Mouse (Mus musculus): ENCODE measurements at regions not wholly inside any gene's neighbourhood (a gene's known extent, or its start where the extent isn't known, plus 50 kb on each side); places are given as distances from the start of the nearest gene placed in this dataset.

DNA sequence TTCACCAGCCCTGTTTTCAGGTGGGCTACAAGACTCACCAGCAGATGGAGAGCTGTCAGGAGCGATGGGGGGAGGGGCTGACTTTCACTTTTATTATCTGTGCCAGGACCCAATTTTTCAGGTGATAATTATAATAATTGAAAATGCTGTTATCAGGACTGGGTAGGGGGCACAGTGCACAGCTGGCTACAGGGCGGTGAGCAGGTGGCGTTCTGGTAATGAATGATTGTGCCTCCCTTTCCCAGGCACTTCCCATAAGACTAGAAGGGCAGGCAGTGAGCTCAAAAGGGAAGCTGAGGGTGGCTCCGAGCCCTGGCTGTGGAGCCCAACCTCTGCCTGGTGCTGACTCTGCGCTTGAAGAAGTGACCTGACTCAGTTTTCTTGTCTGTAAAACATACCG is 168.4 kb downstream of the Matn1 start:
- Histone ChIP-seq H3K79me2 (replicated peaks; ENCODE audit: control insufficient read depth, extremely low read depth, insufficient read depth, poor library complexity, severe bottlenecking) (no peaks in the 10 kb centered on the region), H3K27ac (ENCODE audit: insufficient read depth, low read depth) (no peak overlapping the region), H3K4me1 (ENCODE audit: control insufficient read depth in 1 of 2, insufficient read depth in 2 of 2) (no peaks in the 10 kb centered on the region), H3K9ac (ENCODE audit: insufficient read depth, low read depth) (no peak overlapping the region), H3K36me3 (replicated peaks in 1 of 2; ENCODE audit: control insufficient read depth in 1 of 2, insufficient read depth in 1 of 2, low read length in 1 of 2) (no peaks in the 10 kb centered on the region), H3K4me2 (ENCODE audit: insufficient read depth, low read depth, poor library complexity, severe bottlenecking) (no peak overlapping the region), H3K27me3 (replicated peaks) (peaks cover 49% of the 10 kb centered on the region), H3K9me3 (replicated peaks; ENCODE audit: low read length) (no peaks in the 10 kb centered on the region), H3K4me3 (replicated peaks in 1 of 3; ENCODE audit: low read depth in 2 of 3, low read length in 2 of 3, poor library complexity in 1 of 3) (no peak overlapping the region)
- TF ChIP-seq MAZ (IDR thresholded peaks at IDR 0.05; ENCODE audit: low read depth, low read length) (no peak), E2F4 (IDR thresholded peaks at IDR 0.05; ENCODE audit: insufficient replicate concordance, low read depth, low read length) (no peak), MEF2A (IDR thresholded peaks at IDR 0.05; ENCODE audit: borderline replicate concordance, low read depth, low read length) (no peak), TBP (conservative IDR thresholded peaks at IDR 0.05; ENCODE audit: low read depth, low read length) (no peak), ELF1 (IDR thresholded peaks at IDR 0.05; ENCODE audit: low read depth, low read length) (no peak), USF1 (IDR thresholded peaks at IDR 0.05; ENCODE audit: low read depth, low read length) (no peak)
- dilution Hi-C loops (cut with MboI; ENCODE audit: extremely low pct_ligation_motif_present, extremely low pct_unique_long_range_greater_than_20kb, low sequenced_read_pairs) (no loop called here), in situ Hi-C loops (cut with MboI; ENCODE audit: low pct_ligation_motif_present, low pct_unique_long_range_greater_than_20kb, low sequenced_read_pairs) (no loop called here)
- no peak for DNase-seq (ENCODE audit: extremely low read depth)

GRCm38 (mm10) chr4:131113727-131114303 is 169.6 kb downstream of the Matn1 start:
- Histone ChIP-seq H3K27me3 (replicated peaks) (peaks cover 42% of the 10 kb centered on the region), H3K4me1 (ENCODE audit: control insufficient read depth in 1 of 2, insufficient read depth in 2 of 2) (no peaks in the 10 kb centered on the region), H3K9me3 (replicated peaks; ENCODE audit: low read length) (no peaks in the 10 kb centered on the region), H3K27ac (ENCODE audit: insufficient read depth, low read depth) (no peak overlapping the region), H3K9ac (ENCODE audit: insufficient read depth, low read depth) (no peak overlapping the region), H3K4me3 (replicated peaks in 1 of 3; ENCODE audit: low read depth in 2 of 3, low read length in 2 of 3, poor library complexity in 1 of 3) (no peak overlapping the region), H3K79me2 (replicated peaks; ENCODE audit: control insufficient read depth, extremely low read depth, insufficient read depth, poor library complexity, severe bottlenecking) (no peaks in the 10 kb centered on the region), H3K4me2 (ENCODE audit: insufficient read depth, low read depth, poor library complexity, severe bottlenecking) (no peak overlapping the region), H3K36me3 (replicated peaks in 1 of 2; ENCODE audit: control insufficient read depth in 1 of 2, insufficient read depth in 1 of 2, low read length in 1 of 2) (no peaks in the 10 kb centered on the region)
- in situ Hi-C loops (cut with MboI; ENCODE audit: low pct_ligation_motif_present, low pct_unique_long_range_greater_than_20kb, low sequenced_read_pairs): no loop called here
- dilution Hi-C loops (cut with MboI; ENCODE audit: extremely low pct_ligation_motif_present, extremely low pct_unique_long_range_greater_than_20kb, low sequenced_read_pairs): no loop called here
- no peak for TF ChIP-seq RCOR1 (conservative IDR thresholded peaks at IDR 0.05; ENCODE audit: low read depth, low read length)
- TF ChIP-seq NRF1 (IDR thresholded peaks at IDR 0.05; ENCODE audit: low read depth, low read length): no peak
- no peak for TF ChIP-seq GABPA (IDR thresholded peaks at IDR 0.05; ENCODE audit: insufficient replicate concordance, low read depth, low read length)
- no peak for TF ChIP-seq NELFE (IDR thresholded peaks at IDR 0.05; ENCODE audit: low read depth, low read length)
- no peak for DNase-seq (ENCODE audit: extremely low read depth)

GRCm38 (mm10) chr4:131115247-131115646 is 171.1 kb downstream of the Matn1 start:
- Histone ChIP-seq H3K4me1 (ENCODE audit: control insufficient read depth in 1 of 2, insufficient read depth in 2 of 2) (no peaks in the 10 kb centered on the region), H3K79me2 (replicated peaks; ENCODE audit: control insufficient read depth, extremely low read depth, insufficient read depth, poor library complexity, severe bottlenecking) (no peaks in the 10 kb centered on the region), H3K9ac (ENCODE audit: insufficient read depth, low read depth) (no peak overlapping the region), H3K4me2 (ENCODE audit: insufficient read depth, low read depth, poor library complexity, severe bottlenecking) (no peak overlapping the region), H3K9me3 (replicated peaks; ENCODE audit: low read length) (no peaks in the 10 kb centered on the region), H3K4me3 (replicated peaks in 1 of 3; ENCODE audit: low read depth in 2 of 3, low read length in 2 of 3, poor library complexity in 1 of 3) (no peak overlapping the region), H3K27me3 (replicated peaks) (peaks cover 43% of the 10 kb centered on the region), H3K36me3 (replicated peaks in 1 of 2; ENCODE audit: control insufficient read depth in 1 of 2, insufficient read depth in 1 of 2, low read length in 1 of 2) (no peaks in the 10 kb centered on the region), H3K27ac (ENCODE audit: insufficient read depth, low read depth) (no peak overlapping the region)
- dilution Hi-C loops (cut with MboI; ENCODE audit: extremely low pct_ligation_motif_present, extremely low pct_unique_long_range_greater_than_20kb, low sequenced_read_pairs): no loop called here
- peak; percentile 45 for DNase-seq (ENCODE audit: extremely low read depth)
- in situ Hi-C loops (cut with MboI; ENCODE audit: low pct_ligation_motif_present, low pct_unique_long_range_greater_than_20kb, low sequenced_read_pairs): no loop called here
- TF ChIP-seq MXI1 (IDR thresholded peaks at IDR 0.05; ENCODE audit: low read depth, low read length) (peak; percentile 68; the same call in 1 of the 2 replicates), MAFK (IDR thresholded peaks at IDR 0.05; ENCODE audit: insufficient replicate concordance, low read length) (no peak), SIN3A (IDR thresholded peaks at IDR 0.05; ENCODE audit: low read length) (peak; percentile 98), ZC3H11A (IDR thresholded peaks at IDR 0.05; ENCODE audit: low read depth, low read length) (no peak)

Measured in CH12.LX (cell line).